ENCODE assay signal across 8 mouse cellular contexts in genomic region chr2:164805332-164805718, GRCm38 (mm10). TPM values are rescaled to one million over a fixed set of nuclear protein-coding genes. Genes with fewer than 3 reads are reported as not detected.
A peak's percentile ranks its signal among the peaks of the same experiment; 100 is the strongest.
DNase-seq lines count a peak whose midpoint lies in the region; ATAC-seq and TF ChIP-seq lines count a peak whose summit lies in the region.

No protein-coding gene starts in this region.

- H3K4me3 ChIP-seq in heart, embryonic 11.5 days (ENCODE audit: low read depth, low read length) = peak overlapping the region; percentile 88
- H3K4me3 ChIP-seq in G1E (ENCODE audit: low read depth, low read length) = peak overlapping the region; percentile 81
- H3K4me3 ChIP-seq in hindbrain, embryonic 10.5 days = peak overlapping the region; percentile 85
- H3K4me3 ChIP-seq in megakaryocyte, embryonic 14.5 days (replicated peaks) = peak overlapping the region; percentile 98

- DNase-seq in heart, adult 11 months = no peak
- peak; percentile 39 for DNase-seq in G1E (ENCODE audit: low spot score)
- DNase-seq in hindbrain, embryonic 10.5 days (ENCODE audit: low spot score) = no peak
- no peak for DNase-seq in ovary, postnatal 14 days (ENCODE audit: low spot score)
- no peak for DNase-seq in cerebellum, postnatal 4 days (ENCODE audit: low spot score in 2 of 2)
- no peak for DNase-seq in Muller cell, postnatal 12 days (ENCODE audit: inconsistent ontology term)

- 1% methylated on average over 21 of the region's 21 CpGs for WGBS in heart, embryonic 11.5 days (ENCODE audit: insufficient replicate concordance)
- 2% methylated on average over 21 of the region's 21 CpGs for whole genome bisulfite sequencing in hindbrain, embryonic 10.5 days

- H3K4me1 ChIP-seq in heart, embryonic 11.5 days (ENCODE audit: control insufficient read depth, insufficient read depth, low read length) = peaks cover 10% of the 10 kb centered on the region
- peaks cover 34% of the 10 kb centered on the region for H3K4me1 ChIP-seq in G1E (ENCODE audit: insufficient read depth, low read depth, low read length)
- peaks cover 27% of the 10 kb centered on the region for H3K4me1 ChIP-seq in hindbrain, embryonic 10.5 days (replicated peaks)
- peaks cover 55% of the 10 kb centered on the region for H3K4me1 ChIP-seq in megakaryocyte, embryonic 14.5 days

- no peaks in the 10 kb centered on the region for H3K27me3 ChIP-seq in heart, embryonic 11.5 days (ENCODE audit: control insufficient read depth, insufficient read depth, low read length)
- no peaks in the 10 kb centered on the region for H3K27me3 ChIP-seq in G1E (ENCODE audit: insufficient read depth, low read length)
- no peaks in the 10 kb centered on the region for H3K27me3 ChIP-seq in hindbrain, embryonic 10.5 days (ENCODE audit: insufficient read depth, poor library complexity, severe bottlenecking)
- H3K27me3 ChIP-seq in megakaryocyte, embryonic 14.5 days (replicated peaks) = no peaks in the 10 kb centered on the region

- peak overlapping the region; percentile 67 for H3K27ac ChIP-seq in heart, embryonic 11.5 days (ENCODE audit: low read depth, low read length)
- peak overlapping the region; percentile 92 for H3K27ac ChIP-seq in hindbrain, embryonic 10.5 days

- ATAC-seq in heart, embryonic 11.5 days (replicated peaks; ENCODE audit: insufficient number of reproducible peaks, low FRiP score, low TSS enrichment) = peak; percentile 63
- peak; percentile 32 for ATAC-seq in G1E (ENCODE audit: extremely low read depth, insufficient number of reproducible peaks, low FRiP score, poor library complexity, severe bottlenecking)

- peak overlapping the region; percentile 70 for H3K4me2 ChIP-seq in heart, embryonic 11.5 days

- no peaks in the 10 kb centered on the region for H3K9me3 ChIP-seq in heart, embryonic 11.5 days (replicated peaks; ENCODE audit: control insufficient read depth, low read length)
- no peaks in the 10 kb centered on the region for H3K9me3 ChIP-seq in G1E (replicated peaks)
- H3K9me3 ChIP-seq in hindbrain, embryonic 10.5 days = no peaks in the 10 kb centered on the region
- no peaks in the 10 kb centered on the region for H3K9me3 ChIP-seq in megakaryocyte, embryonic 14.5 days

- no peak for TF ChIP-seq CTCF in G1E (IDR thresholded peaks at IDR 0.05; ENCODE audit: low read depth, low read length)

- H3K36me3 ChIP-seq in heart, embryonic 11.5 days (ENCODE audit: control insufficient read depth, insufficient read depth, low read length) = peaks cover under 1% of the 10 kb centered on the region; the same call in 1 of the 2 replicates
- H3K36me3 ChIP-seq in G1E (replicated peaks) = peaks cover 64% of the 10 kb centered on the region
- peaks cover 40% of the 10 kb centered on the region for H3K36me3 ChIP-seq in hindbrain, embryonic 10.5 days
- peaks cover 54% of the 10 kb centered on the region for H3K36me3 ChIP-seq in megakaryocyte, embryonic 14.5 days (replicated peaks; ENCODE audit: low read length)

- H3K9ac ChIP-seq in heart, embryonic 11.5 days (ENCODE audit: low read depth, low read length) = peak overlapping the region; percentile 83

RNA-seq across cellular contexts. Expression of gene Zswim3, which starts 0.4 kb away (rescaled TPM):
- 7.2 and 7.4 TPM in 2 replicates for polyA plus RNA-seq in heart, embryonic 11.5 days (2014; fragmentation: Nextera tagmentation; extraction: Ambion mirVana)
- total RNA-seq in G1E (2014; fragmentation: Nextera tagmentation) (7.1 and 10.2 TPM in 2 replicates), G1E (2017) (4.2 and 5.3 TPM in 2 replicates)
- 1.1 and 1.2 TPM in 2 replicates for polyA plus RNA-seq in G1E (2012)
- polyA plus RNA-seq in hindbrain, embryonic 10.5 days (2016; fragmentation: Nextera tagmentation; extraction: Ambion mirVana) = 9.3 and 12.4 TPM in 2 replicates
- 0.40 TPM in 1 of 2 replicates, not detected in the other for polyA plus RNA-seq in megakaryocyte, embryonic 14.5 days (2012; ENCODE audit: insufficient read depth, low replicate concordance)

RNA-seq across cellular contexts. Expression of gene Acot8, which starts 0.6 kb away (rescaled TPM):
- polyA plus RNA-seq in heart, embryonic 11.5 days (2014; fragmentation: Nextera tagmentation; extraction: Ambion mirVana) = 15.1 and 16.8 TPM in 2 replicates
- total RNA-seq in G1E (2014; fragmentation: Nextera tagmentation) (12.9 and 16.6 TPM in 2 replicates), G1E (2017) (20.8 and 24.0 TPM in 2 replicates)
- polyA plus RNA-seq in G1E (2012) = 45.4 and 51.6 TPM in 2 replicates
- 16.5 and 17.7 TPM in 2 replicates for polyA plus RNA-seq in hindbrain, embryonic 10.5 days (2016; fragmentation: Nextera tagmentation; extraction: Ambion mirVana)
- polyA plus RNA-seq in megakaryocyte, embryonic 14.5 days (2012; ENCODE audit: insufficient read depth, low replicate concordance) = 63.1 and 87.6 TPM in 2 replicates

RNA-seq across cellular contexts. Expression of gene Zswim1, which starts 17.2 kb away (rescaled TPM):
- 11.4 and 11.7 TPM in 2 replicates for polyA plus RNA-seq in heart, embryonic 11.5 days (2014; fragmentation: Nextera tagmentation; extraction: Ambion mirVana)
- total RNA-seq in G1E (2014; fragmentation: Nextera tagmentation) (19.0 and 22.2 TPM in 2 replicates), G1E (2017) (3.8 and 4.1 TPM in 2 replicates)
- 33.9 and 38.4 TPM in 2 replicates for polyA plus RNA-seq in G1E (2012)
- 25.1 and 27.5 TPM in 2 replicates for polyA plus RNA-seq in hindbrain, embryonic 10.5 days (2016; fragmentation: Nextera tagmentation; extraction: Ambion mirVana)
- polyA plus RNA-seq in megakaryocyte, embryonic 14.5 days (2012; ENCODE audit: insufficient read depth, low replicate concordance) = 13.3 and 15.6 TPM in 2 replicates

RNA-seq across cellular contexts. Expression of gene Snx21, which starts 19.7 kb away (rescaled TPM):
- polyA plus RNA-seq in heart, embryonic 11.5 days (2014; fragmentation: Nextera tagmentation; extraction: Ambion mirVana) = 25.1 and 27.2 TPM in 2 replicates
- total RNA-seq in G1E (2014; fragmentation: Nextera tagmentation) = 4.7 and 6.8 TPM in 2 replicates
- 1.3 and 1.7 TPM in 2 replicates for total RNA-seq in G1E (2017)
- 3.5 and 5.0 TPM in 2 replicates for polyA plus RNA-seq in G1E (2012)
- polyA plus RNA-seq in hindbrain, embryonic 10.5 days (2016; fragmentation: Nextera tagmentation; extraction: Ambion mirVana) = 10.8 and 13.7 TPM in 2 replicates
- polyA plus RNA-seq in megakaryocyte, embryonic 14.5 days (2012; ENCODE audit: insufficient read depth, low replicate concordance) = 7.7 and 9.9 TPM in 2 replicates

RNA-seq across cellular contexts. Expression of gene Spata25, which starts 23.0 kb away (rescaled TPM):
- 0.30 TPM in 1 of 2 replicates, not detected in the other for polyA plus RNA-seq in heart, embryonic 11.5 days (2014; fragmentation: Nextera tagmentation; extraction: Ambion mirVana)
- total RNA-seq in G1E (2014; fragmentation: Nextera tagmentation) (not detected in 2 replicates), G1E (2017) (not detected in 2 replicates)
- polyA plus RNA-seq in G1E (2012) = not detected in 2 replicates
- not detected in 2 replicates for polyA plus RNA-seq in hindbrain, embryonic 10.5 days (2016; fragmentation: Nextera tagmentation; extraction: Ambion mirVana)
- polyA plus RNA-seq in megakaryocyte, embryonic 14.5 days (2012; ENCODE audit: insufficient read depth, low replicate concordance) = not detected in 2 replicates
